Mouse (Mus musculus) olfactory bulb, adult 2 months (tissue): ENCODE results near the gene Ly9. TPM values are rescaled to one million over a fixed set of nuclear protein-coding genes. Genes with fewer than 3 reads are reported as not detected.

Source experiments
- H3K27ac ChIP-seq: fragments of 200-500 bp; 2 replicates; pipeline ENCODE4 v1.5.1; 2012; ENCODE audit warnings: low read depth, low read length; ENCODE audit not compliant: insufficient read depth
- H3K4me1 ChIP-seq: fragments of 200-500 bp; 2 replicates; pipeline ENCODE4 v1.6.1; 2012; ENCODE audit warnings: low read length; ENCODE audit not compliant: control insufficient read depth, insufficient read depth
- H3K4me3 ChIP-seq: fragments of 200-500 bp; 2 replicates; pipeline ENCODE4 v1.5.1; 2012; ENCODE audit warnings: mild to moderate bottlenecking, low read depth, low read length, moderate library complexity; ENCODE audit not compliant: insufficient read depth
- CTCF ChIP-seq: fragments of 200-500 bp; IDR thresholded peaks from 2 replicates; pipeline ENCODE4 v1.5.1; 2012; ENCODE audit warnings: low read depth, mild to moderate bottlenecking, low read length, moderate library complexity; ENCODE audit not compliant: insufficient read depth
- POLR2A ChIP-seq: fragments of 200-500 bp; IDR thresholded peaks from 2 replicates; pipeline ENCODE4 v1.6.1; 2012; ENCODE audit warnings: mild to moderate bottlenecking, low read depth, low read length, moderate library complexity; ENCODE audit not compliant: insufficient read depth
- WGBS: fragments of 180-500 bp; shearing (Covaris S2); methylation state at CpG from one replicate; pipeline ENCODE4 v1.1.7; 2018; 5-methylcytosine and 5-hydroxymethylcytosine counted together
- polyA plus RNA-seq: library from polyadenylated mRNA; stranded (reverse); fragments of >200 nt; gene quantifications from 2 replicates; pipeline ENCODE4 v1.2.4, GENCODE M21; 2012; ENCODE audit warnings: low replicate concordance; ENCODE audit not compliant: missing spikeins, insufficient read depth, insufficient read length

Gene Ly9
- polyA plus RNA-seq, 1 experiment: not detected

DNA sequence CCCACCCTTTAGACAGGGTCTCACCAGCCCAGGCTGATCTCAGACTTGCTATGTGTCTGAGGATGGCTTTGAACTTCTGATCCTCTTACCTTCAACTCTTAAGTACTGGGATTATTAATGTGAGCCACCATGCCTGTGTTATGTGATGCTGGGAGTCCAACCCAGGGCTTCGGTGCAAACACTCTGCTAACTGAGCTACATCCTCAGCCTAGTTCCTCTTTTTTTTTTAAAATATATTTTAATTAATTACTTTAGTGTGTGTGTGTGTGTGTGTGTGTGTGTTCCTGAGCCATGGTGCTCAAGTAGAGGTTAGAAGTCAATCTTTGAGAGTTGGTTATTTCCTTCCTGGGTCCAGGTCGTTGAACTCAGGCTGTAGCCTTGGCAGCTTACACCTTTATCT lies 44.2 kb downstream of the Ly9 start:
- Histone ChIP-seq H3K27ac (no peak overlapping the region), H3K4me1 (no peaks in the 10 kb centered on the region), H3K4me3 (no peak overlapping the region)
- TF ChIP-seq CTCF: no peak
- TF ChIP-seq POLR2A: no peak
- 87% methylated on average over 2 of the region's 2 CpGs for WGBS

DNA sequence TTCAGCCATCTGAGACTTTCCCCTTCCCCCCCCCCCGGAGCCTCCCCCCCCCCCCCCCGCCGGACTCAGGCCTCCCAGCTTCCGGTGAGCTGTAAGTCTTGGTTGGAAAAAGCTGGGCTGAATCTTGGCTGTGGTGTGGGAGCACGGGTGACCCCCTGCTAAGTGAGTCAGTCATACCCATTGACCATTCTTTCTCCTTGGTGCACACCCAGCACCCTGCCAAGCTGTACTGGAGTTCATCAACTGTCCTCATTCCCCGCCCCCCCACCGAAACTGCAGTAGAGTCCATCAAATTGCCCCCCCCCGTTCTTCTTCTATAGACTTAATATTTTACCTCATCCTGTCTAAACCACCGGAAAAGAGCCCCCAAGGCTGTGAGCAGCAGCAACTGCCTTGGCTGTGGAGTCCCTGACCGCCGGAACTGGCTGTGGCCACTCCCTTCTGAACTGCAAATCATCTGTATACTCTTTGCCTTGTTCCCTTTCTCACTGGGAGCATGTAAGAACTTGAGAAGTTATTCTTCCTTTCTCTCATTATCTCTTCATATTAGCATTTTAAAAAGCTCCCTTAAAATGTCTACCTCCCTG lies 45.5 kb downstream of the Ly9 start:
- TF ChIP-seq CTCF (no peak), POLR2A (no peak)
- Histone ChIP-seq H3K4me3 (no peak overlapping the region), H3K4me1 (no peaks in the 10 kb centered on the region), H3K27ac (no peak overlapping the region)
- WGBS: 44% methylated on average over 10 of the region's 11 CpGs

DNA sequence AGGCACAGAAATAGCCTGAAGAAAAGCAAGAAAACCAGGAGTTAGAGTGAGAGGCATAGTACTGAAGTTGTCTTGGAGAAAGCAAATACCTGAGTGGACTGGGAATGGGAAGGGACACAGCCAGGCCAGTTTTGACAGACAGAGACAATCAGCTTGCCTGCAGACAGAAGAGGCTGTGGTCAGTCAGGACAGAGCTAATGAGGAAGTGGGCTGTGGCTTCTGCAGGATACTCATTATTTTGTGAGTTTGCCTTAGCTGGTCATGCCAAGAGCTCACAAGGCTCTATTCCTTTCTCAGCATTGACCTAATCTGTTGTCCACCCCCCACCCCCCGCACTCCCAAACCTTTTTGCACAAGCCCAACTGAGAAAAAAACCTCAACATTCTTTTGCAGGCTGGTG lies 46.0 kb downstream of the Ly9 start:
- Histone ChIP-seq H3K27ac (no peak overlapping the region), H3K4me1 (no peaks in the 10 kb centered on the region), H3K4me3 (no peak overlapping the region)
- TF ChIP-seq POLR2A (no peak), CTCF (no peak)
- 54% methylated on average over 1 of the region's 1 CpGs for WGBS

DNA sequence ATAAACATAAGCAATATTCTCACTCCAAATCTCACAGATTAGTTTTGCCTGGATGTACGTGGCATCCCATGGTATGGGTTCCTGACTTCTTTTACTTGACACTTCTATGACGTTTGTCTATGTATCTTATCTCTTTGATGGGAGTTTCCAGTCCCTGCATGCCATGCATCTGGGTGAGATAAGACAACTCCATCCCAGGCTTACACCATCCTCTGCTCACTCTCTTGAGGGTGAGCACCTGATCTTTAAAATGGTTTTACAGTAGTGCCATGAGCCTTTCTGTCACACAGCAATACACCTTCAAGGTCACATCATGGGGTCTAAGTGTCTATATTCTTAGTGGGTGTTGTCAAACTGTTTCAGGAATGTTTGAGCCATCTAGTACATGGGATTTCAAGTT lies 46.9 kb downstream of the Ly9 start:
- Histone ChIP-seq H3K27ac (no peak overlapping the region), H3K4me1 (no peaks in the 10 kb centered on the region), H3K4me3 (no peak overlapping the region)
- WGBS: 85% methylated on average over 2 of the region's 2 CpGs
- TF ChIP-seq POLR2A (no peak), CTCF (no peak)

DNA sequence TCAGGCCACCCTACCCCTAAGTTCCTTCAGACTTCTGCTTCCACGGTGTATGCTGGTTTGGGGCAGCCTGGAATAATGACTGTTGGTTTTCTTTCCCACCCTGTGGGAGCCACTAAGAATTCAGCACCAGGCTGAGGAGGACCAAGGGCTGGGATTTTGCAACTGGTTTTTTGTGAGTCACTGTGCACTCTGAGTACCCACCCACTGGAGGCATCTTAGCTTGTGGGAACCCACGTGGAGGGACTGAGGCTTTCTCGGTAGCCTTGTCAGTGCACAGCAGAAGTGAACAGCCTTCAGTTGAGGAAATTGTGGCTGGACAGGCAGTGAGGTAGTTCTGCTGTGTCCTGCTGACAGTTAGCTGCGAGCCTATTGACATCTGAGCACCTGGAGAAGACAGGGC lies 48.3 kb downstream of the Ly9 start, which contains the start of gene Cd244a:
Gene Cd244a (plus strand): TSS at position 296 of the 400 bp plus-strand sequence.
- Histone ChIP-seq H3K27ac (no peak within 1 kb of the TSS), H3K4me3 (no peak within 1 kb of the TSS), H3K4me1 (no peaks in the 10 kb centered on the region)
- WGBS: 54% methylated on average over 4 of the region's 4 CpGs
- TF ChIP-seq CTCF: no peak
- no peak for TF ChIP-seq POLR2A

DNA sequence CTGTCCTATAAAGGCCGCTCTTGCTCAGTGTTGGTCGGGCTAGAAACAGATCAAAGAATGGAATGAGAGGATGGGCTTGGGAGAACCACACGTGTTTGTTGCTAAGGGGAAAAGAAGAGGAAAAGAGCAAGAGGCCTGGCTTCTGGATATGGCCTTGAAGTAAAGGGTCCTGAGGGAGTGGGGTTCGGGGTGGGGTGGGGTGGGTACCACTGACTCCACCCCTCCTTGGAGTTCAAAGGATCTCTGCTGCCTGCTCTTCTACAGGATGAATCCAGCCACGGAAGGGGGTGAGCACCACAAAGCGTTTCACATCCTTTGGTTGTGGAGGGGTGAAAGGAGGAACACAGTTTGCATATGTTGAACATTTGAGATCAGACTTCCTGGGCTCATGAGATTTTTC lies 48.8 kb downstream of the Ly9 start:
- TF ChIP-seq POLR2A: no peak
- TF ChIP-seq CTCF: no peak
- WGBS: 73% methylated on average over 6 of the region's 6 CpGs
- Histone ChIP-seq H3K4me1 (no peaks in the 10 kb centered on the region), H3K4me3 (no peak overlapping the region), H3K27ac (no peak overlapping the region)

DNA sequence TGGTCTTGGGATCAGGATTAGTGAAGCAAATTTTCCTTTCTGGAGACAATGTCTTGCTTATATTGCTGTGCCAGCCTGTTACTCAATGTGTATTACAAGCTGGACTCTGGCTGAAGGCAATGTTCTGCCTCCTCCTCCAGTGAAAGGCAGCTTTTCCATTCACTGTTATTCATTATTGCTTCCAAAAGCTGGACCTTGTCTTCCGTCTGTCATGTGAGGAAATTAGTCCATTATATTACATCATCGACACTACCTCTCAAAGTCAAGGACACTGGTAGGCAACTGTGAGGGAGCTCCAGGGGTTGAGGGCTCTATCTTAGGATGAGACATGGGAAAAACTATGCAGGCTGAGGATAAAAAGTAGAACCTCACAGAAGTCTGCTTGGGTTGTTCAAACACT lies 50.8 kb downstream of the Ly9 start:
- WGBS: 82% methylated on average over 2 of the region's 2 CpGs
- TF ChIP-seq POLR2A: no peak
- no peak for TF ChIP-seq CTCF
- Histone ChIP-seq H3K4me1 (no peaks in the 10 kb centered on the region), H3K4me3 (no peak overlapping the region), H3K27ac (no peak overlapping the region)

DNA sequence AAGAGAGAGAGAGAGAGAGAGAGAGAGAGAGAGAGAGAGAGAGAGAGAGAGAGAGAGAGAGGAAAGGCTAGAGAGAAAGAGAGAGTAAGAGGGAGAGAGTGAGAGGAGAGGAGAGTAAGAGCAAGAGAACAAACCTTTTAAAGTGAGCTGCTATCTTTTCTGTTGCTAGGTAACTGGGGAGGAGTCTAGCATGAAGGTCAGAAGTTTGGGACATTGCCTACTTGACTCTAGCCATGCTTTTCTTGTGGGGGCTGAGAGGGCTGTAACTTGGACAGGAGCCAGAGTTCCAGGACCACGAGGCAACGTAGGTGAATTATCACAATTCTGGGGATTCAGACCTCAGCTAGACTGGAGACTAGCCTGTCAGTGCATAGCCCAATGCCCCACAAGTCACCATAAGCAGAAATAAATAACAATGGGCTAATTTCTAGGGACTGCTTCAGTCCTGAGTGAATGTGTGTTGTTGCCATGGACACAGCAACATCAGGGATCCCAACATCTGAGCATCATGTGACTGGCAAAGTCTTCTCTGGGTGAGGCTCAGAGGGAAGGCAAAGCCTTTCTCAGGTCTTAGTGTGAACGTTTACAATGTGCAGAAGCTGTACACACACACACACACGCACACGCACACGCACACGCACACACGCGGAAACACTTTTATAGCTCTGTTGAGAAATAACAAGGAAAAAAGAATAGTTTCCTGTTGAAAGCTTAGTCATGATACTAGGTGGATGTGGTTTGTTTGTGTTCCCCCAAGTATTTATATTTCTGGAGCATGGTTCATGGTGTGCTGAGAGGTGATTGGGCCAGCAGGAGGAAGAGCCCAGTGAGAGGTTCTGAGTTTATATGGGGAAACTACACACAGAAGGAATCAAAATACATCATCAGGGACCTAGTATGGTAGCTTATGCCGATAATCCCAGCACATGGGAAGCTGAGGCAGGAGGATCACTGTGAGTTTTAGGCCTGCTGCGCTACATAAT lies 53.6 kb downstream of the Ly9 start:
- 72% methylated on average over 11 of the region's 11 CpGs for WGBS
- TF ChIP-seq POLR2A: no peak
- TF ChIP-seq CTCF: no peak
- no peaks in the 10 kb centered on the region for H3K4me1 ChIP-seq
- no peak overlapping the region for H3K4me3 ChIP-seq
- no peak overlapping the region for H3K27ac ChIP-seq

DNA sequence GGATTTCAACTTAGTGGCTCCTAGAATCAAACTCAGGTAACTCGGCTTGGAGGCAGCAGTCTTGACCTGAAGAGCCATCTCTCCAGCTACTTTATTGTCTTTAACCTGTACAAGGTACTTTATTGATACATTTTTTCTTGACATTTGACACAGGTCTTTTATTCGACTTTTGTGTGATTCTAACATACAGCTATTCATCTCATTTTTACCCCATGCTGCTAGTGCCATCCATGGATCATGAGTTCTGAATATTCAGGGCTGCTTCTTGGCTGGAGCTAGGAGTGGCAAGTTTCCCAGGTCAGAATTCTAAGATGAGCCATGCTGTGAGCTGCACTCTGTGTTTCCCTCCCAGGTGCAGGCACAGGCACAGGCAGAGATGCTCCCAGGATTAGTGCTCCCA lies 55.0 kb downstream of the Ly9 start:
- Histone ChIP-seq H3K4me1 (no peaks in the 10 kb centered on the region), H3K27ac (no peak overlapping the region), H3K4me3 (no peak overlapping the region)
- WGBS: 81% methylated on average over 2 of the region's 2 CpGs
- no peak for TF ChIP-seq POLR2A
- TF ChIP-seq CTCF: no peak
